Mouse (Mus musculus): ENCODE measurements around the gene Rint1.

Rint1 gene

DNA sequence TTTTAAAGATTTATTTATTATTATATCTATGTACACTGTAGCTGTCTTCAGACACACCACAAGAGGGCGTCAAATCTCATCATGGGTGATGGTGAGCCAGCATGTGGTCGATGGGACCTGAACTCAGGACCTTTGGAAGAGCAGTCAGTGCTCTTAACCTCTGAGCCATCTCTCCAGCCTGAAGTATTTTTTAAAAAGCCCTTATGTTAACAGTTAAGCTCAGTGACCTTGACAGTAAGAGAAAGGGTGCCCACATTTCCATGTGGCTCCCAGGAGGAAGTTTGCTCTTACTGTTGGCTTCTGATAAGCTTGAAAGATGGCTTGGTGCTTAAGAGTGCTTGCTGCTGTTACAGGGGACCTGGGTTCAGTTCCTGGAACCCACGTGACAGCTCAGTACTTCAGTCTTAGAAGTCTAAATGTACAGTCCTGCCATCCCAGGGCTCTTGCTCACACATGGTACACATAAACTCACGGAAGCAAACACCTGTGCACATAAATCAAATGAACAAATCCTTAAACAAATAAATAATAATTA, 1.6 kb downstream of the Rint1 start:
- no peak for TF ChIP-seq GATA4 (IDR thresholded peaks at IDR 0.05; ENCODE audit: insufficient replicate concordance, low read length)

GRCm38 (mm10) chr5:23792726-23793125, 5.2 kb downstream of the Rint1 start:
- TF ChIP-seq GATA4 (IDR thresholded peaks at IDR 0.05; ENCODE audit: insufficient replicate concordance, low read length): no peak

GRCm38 (mm10) chr5:23814841-23815240, 27.3 kb downstream of the Rint1 start:
- no peak for TF ChIP-seq GATA4 (IDR thresholded peaks at IDR 0.05; ENCODE audit: insufficient replicate concordance, low read length)

DNA sequence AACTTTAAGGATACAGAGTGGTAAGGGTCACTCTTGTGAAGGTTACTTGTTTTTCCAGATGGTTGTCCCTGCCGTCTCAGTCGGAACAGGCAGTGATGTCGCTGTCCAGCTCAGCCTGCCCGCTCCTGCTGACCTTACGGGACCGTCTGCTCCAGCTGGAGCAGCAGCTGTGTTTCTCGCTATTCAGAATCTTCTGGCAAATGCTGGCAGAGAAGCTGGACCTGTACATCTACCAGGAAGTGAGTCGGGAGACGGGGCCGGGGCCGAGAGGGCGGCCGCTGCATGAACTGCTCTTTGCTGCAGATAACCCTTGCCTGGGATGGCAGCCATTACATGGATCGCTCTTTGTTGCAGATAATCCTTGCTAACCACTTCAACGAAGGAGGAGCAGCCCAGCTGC, 29.2 kb downstream of the Rint1 start:
- no peak for TF ChIP-seq GATA4 (IDR thresholded peaks at IDR 0.05; ENCODE audit: insufficient replicate concordance, low read length)

DNA sequence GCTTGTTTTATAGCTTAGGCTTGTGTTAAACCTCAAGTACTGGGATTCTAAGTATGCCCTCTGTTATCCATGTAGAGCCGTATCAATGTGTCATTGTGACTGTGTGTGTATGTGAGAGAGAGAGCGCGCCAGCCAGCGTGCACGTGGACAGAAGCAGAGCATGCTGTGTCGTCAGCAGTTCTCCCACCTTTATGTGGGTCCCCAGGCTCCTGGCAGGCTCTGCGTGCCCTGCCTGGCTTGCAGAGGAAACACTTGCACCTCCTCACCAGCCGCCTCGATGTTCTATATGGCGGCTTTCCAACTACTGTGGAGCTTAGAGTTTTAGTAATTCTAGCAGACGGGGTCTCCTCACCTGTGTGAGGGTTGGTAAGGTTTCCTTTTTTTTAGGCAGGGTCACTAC, 34.8 kb downstream of the Rint1 start:
- no peak for TF ChIP-seq GATA4 (IDR thresholded peaks at IDR 0.05; ENCODE audit: insufficient replicate concordance, low read length)

- no peak for TF ChIP-seq GATA4 (IDR thresholded peaks at IDR 0.05; ENCODE audit: insufficient replicate concordance, low read length)
Measured at GRCm38 (mm10) chr5:23824171-23824733, 36.7 kb downstream of the Rint1 start.

GRCm38 (mm10) chr5:23826321-23827004, 39.0 kb downstream of the Rint1 start:
- no peak for TF ChIP-seq GATA4 (IDR thresholded peaks at IDR 0.05; ENCODE audit: insufficient replicate concordance, low read length)

- no peak for TF ChIP-seq GATA4 (IDR thresholded peaks at IDR 0.05; ENCODE audit: insufficient replicate concordance, low read length)
Measured at GRCm38 (mm10) chr5:23830897-23831752, 43.6 kb downstream of the Rint1 start.

GRCm38 (mm10) chr5:23838158-23838557, 50.6 kb downstream of the Rint1 start:
- TF ChIP-seq GATA4 (IDR thresholded peaks at IDR 0.05; ENCODE audit: insufficient replicate concordance, low read length): no peak

DNA sequence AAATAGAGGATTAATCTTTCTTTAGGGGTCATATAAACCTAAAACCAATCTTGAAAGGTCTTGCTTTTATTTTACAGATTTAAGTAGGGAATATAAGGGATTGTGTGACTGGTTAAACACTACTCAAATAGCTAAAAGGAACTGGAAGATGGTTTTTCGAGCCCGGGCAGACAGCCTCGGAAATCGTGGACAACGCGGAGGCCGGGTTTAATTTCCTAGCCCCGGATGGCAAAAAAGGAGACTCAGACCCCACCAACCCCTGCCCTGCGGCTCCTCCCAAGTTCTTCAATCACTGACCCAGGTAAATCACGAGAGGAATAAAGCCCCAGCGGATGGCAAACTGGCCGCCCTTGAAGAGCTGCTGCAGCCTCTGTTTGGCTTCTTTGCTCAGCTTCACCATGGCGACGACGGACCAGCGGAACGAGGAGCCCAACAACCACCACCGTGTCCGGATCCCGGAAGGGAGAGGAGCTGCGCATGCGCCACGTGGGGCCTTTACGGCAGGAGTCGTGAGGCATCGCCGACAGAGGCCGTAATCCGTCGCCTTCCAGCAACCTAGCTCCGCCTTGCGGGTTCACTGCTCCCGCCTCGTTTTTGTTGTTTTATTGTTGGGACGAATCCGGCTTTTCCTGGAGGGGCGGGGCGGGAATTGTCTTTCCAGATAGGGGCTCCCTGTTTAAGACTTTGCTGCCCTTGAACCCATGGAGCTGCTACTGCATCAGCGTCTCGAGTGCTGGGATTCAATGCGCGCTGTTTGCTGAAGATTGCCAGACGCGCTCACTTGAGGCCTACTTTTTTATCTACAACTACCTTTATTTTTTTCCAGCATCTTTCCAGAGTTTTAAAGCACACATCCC, 56.4 kb downstream of the Rint1 start, which contains the start of gene Tomm7:
Tomm7 (minus strand) TSS at position 488 of the 857 bp plus-strand sequence.
- peak; percentile 30; the same call in 1 of the 2 replicates for TF ChIP-seq GATA4 (IDR thresholded peaks at IDR 0.05; ENCODE audit: insufficient replicate concordance, low read length)

DNA sequence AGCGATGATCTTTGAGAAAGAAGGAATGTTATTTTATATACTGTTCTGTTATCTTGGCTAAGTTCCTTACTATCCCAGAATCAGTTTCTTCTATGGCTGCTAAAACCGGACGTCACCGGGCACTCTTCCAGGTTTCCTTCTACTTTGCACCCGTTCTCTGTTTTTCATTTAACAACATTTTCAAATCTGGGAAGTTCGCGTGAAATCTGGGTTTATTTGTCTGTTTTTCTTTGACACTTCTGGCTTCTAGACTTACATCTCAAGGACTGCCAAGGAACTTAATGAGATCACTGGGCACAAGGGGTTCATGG, 57.0 kb downstream of the Rint1 start:
- TF ChIP-seq GATA4 (IDR thresholded peaks at IDR 0.05; ENCODE audit: insufficient replicate concordance, low read length): no peak

- no peak for TF ChIP-seq GATA4 (IDR thresholded peaks at IDR 0.05; ENCODE audit: insufficient replicate concordance, low read length)
Measured at GRCm38 (mm10) chr5:23845141-23845540, 57.6 kb downstream of the Rint1 start.

GRCm38 (mm10) chr5:23850345-23851159, 63.0 kb downstream of the Rint1 start:
- TF ChIP-seq GATA4 (IDR thresholded peaks at IDR 0.05; ENCODE audit: insufficient replicate concordance, low read length): no peak; the same call in 1 of the 2 replicates

DNA sequence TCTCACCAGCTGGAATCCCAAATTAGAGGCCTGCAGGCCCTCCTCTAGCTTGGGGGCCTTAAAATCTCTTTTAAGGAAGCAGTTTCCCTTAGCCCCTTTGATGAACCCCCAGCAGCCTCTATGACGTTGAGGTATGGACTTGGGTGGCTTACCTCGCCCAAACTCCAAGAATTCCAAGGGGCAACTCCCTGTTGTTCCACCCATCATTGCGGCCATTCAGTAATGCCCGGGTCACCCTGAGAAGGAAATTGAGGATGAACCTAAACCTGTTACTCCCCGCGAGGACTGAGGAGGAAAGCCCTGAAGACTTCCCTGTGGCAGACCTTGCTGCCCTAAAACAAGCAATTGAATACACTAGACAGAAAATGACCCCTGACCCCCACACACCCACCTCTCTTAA, 68.0 kb downstream of the Rint1 start:
- TF ChIP-seq GATA4 (IDR thresholded peaks at IDR 0.05; ENCODE audit: insufficient replicate concordance, low read length): no peak
